Mouse (Mus musculus): ENCODE data around the gene Myg1. TPM values are rescaled to one million over a fixed set of nuclear protein-coding genes. Genes with fewer than 3 reads are reported as not detected.

Gene Myg1
- polyA plus RNA-seq, 1 experiment from 2014 or later: 48.3 TPM

DNA sequence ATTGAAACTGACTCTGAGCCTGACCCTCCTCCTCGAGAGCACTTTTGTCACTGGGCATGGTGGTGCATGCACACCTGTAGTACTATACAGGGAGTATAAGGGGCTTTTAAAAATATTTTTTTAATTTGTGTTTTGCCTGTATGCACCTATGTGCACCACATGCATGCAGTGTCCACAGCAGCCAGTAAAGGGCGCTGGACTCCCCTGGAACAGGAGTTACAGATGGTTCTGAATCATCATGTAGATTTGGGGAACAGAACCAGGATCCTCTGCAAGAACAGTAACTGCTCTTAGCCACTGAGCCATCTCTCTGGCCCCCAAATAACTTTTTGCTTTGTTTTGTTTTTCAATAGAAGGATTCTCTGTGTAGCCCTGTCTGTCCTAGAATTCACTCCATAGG lies 20.7 kb downstream of the Myg1 start:
- peaks cover 10% of the 10 kb centered on the region for H3K4me1 ChIP-seq (ENCODE audit: insufficient read depth, low read depth, low read length)
- no peak overlapping the region for H3K27ac ChIP-seq (ENCODE audit: low read length)
- no peak overlapping the region for H3K4me2 ChIP-seq (replicated peaks; ENCODE audit: low read depth, low read length)
- DNase-seq (ENCODE audit: low spot score) (no peak), ATAC-seq (no peak)
- 58% methylated on average over 2 of the region's 2 CpGs for WGBS
- no peak overlapping the region for H3K9ac ChIP-seq (replicated peaks; ENCODE audit: low read depth)
- H3K27me3 ChIP-seq (replicated peaks; ENCODE audit: insufficient read depth, low read length): no peaks in the 10 kb centered on the region; the same call in 1 of the 2 replicates
- no peaks in the 10 kb centered on the region for H3K36me3 ChIP-seq (ENCODE audit: insufficient read depth, low read length)
- TF ChIP-seq EP300 (IDR thresholded peaks at IDR 0.05) (no peak), CTCF (IDR thresholded peaks at IDR 0.05) (peak; percentile 52)
- H3K4me3 ChIP-seq (ENCODE audit: low read depth, low read length): no peak overlapping the region
- no peaks in the 10 kb centered on the region for H3K9me3 ChIP-seq (ENCODE audit: low read length)

DNA sequence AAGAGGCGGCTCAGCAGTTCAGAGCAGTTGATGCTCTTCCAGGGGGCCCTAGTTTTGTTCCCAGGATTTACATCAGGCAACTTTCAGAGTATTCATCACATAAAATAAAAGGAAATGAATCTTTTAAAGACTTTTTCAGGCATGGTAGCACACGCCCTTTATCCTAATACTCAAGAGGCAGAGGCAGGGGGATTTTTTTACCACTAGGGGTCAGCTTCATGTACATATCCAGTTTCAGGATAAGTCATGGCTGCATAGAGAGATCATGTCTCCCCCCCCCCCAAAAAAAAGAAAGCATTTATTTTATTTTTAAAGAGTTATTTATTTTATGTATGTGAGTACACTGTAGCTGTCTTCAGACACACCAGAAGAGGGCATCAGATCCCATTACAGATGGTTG lies 22.5 kb downstream of the Myg1 start:
- Histone ChIP-seq H3K36me3 (ENCODE audit: insufficient read depth, low read length) (no peaks in the 10 kb centered on the region), H3K4me2 (replicated peaks; ENCODE audit: low read depth, low read length) (no peak overlapping the region), H3K27ac (ENCODE audit: low read length) (no peak overlapping the region), H3K4me1 (ENCODE audit: insufficient read depth, low read depth, low read length) (peaks cover 10% of the 10 kb centered on the region), H3K27me3 (replicated peaks; ENCODE audit: insufficient read depth, low read length) (peaks cover 8% of the 10 kb centered on the region; the same call in 1 of the 2 replicates), H3K9me3 (ENCODE audit: low read length) (no peaks in the 10 kb centered on the region), H3K4me3 (ENCODE audit: low read depth, low read length) (no peak overlapping the region), H3K9ac (replicated peaks; ENCODE audit: low read depth) (no peak overlapping the region)
- TF ChIP-seq CTCF (IDR thresholded peaks at IDR 0.05) (peak; percentile 34), EP300 (IDR thresholded peaks at IDR 0.05) (no peak)
- DNase-seq (ENCODE audit: low spot score) (no peak), ATAC-seq (no peak)
- 81% methylated on average over 2 of the region's 2 CpGs for WGBS

DNA sequence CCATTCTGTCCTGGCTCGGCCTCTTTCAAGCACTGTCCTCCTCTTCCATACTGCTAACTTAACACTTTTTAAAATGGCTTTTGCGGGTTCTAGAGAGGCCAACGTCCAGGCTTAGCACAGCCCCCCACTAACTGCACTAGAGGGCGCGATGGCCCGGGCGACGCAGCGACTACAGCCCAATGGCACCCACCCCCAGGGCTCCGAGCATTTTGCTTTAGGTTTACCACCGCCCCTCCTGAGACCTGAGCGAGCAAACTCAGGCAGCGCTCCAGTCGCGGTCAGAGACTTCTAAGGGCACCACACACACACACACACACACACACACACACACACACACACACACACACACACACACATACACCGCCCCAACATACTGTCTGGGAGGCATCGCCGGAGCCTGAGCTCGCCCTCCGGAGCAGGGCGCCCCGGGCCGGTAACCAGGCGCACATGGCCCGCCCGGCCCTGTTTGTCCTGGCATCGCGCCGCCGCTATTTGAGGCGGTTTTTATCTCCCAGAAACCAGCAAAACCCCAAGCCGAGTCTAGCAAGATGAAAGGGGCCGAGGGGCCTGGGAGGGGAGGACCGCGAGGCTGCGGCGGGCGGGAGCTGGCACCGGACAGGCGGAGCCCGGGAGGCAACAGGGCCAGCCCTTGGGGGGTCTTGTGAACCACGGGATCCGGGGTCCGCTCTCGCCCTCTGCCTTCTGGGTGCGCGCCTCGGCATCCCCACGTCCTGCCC lies 23.8 kb downstream of the Myg1 start:
- no peak for TF ChIP-seq EP300 (IDR thresholded peaks at IDR 0.05)
- peak; percentile 61 for TF ChIP-seq CTCF (IDR thresholded peaks at IDR 0.05)
- no peaks in the 10 kb centered on the region for H3K9me3 ChIP-seq (ENCODE audit: low read length)
- peak overlapping the region; percentile 49 for H3K4me3 ChIP-seq (ENCODE audit: low read depth, low read length)
- under 1% methylated on average over 43 of the region's 49 CpGs for WGBS
- H3K9ac ChIP-seq (replicated peaks; ENCODE audit: low read depth): peak overlapping the region; percentile 60
- peaks cover 9% of the 10 kb centered on the region; the same call in 1 of the 2 replicates for H3K27me3 ChIP-seq (replicated peaks; ENCODE audit: insufficient read depth, low read length)
- peak; percentile 44 for DNase-seq (ENCODE audit: low spot score)
- H3K4me2 ChIP-seq (replicated peaks; ENCODE audit: low read depth, low read length): peak overlapping the region; percentile 95
- ATAC-seq: peak; percentile 39
- no peaks in the 10 kb centered on the region for H3K36me3 ChIP-seq (ENCODE audit: insufficient read depth, low read length)
- H3K4me1 ChIP-seq (ENCODE audit: insufficient read depth, low read depth, low read length): peaks cover 7% of the 10 kb centered on the region
- 0 out of 2 replicates have a peak overlapping the region, but pooled peaks have one; percentile 5 for H3K27ac ChIP-seq (ENCODE audit: low read length)

DNA sequence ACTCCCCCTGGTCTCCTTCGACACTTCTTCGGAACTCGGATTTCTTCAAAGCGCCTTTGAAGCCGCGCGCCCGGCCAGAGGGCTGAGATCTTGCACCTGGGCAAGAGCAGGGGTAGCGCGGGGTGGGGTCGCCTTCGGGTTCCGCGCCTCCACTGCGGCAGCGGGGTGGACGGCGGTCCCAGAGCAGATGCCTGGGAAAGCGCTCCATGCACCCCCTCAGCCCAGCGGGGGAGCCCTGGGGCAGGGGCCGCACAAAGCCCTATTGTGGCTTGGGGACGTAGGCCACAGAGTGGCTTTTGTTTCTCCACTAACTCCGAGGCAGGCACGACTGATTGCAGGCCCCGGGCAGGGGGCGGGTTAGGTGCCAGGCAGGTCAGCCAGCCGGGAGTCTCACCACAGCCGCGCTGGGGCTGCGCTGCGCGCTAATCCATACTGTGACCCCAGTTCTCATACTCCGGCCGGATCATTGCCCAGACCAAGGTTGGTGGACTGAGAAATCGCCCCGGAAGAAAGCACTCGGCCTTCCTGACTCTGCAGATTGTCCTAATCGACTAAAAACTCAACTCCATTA lies 24.4 kb downstream of the Myg1 start:
- Histone ChIP-seq H3K9ac (replicated peaks; ENCODE audit: low read depth) (peak overlapping the region; percentile 60), H3K9me3 (ENCODE audit: low read length) (no peaks in the 10 kb centered on the region), H3K4me1 (ENCODE audit: insufficient read depth, low read depth, low read length) (peaks cover 7% of the 10 kb centered on the region), H3K4me3 (ENCODE audit: low read depth, low read length) (peak overlapping the region; percentile 49), H3K4me2 (replicated peaks; ENCODE audit: low read depth, low read length) (peak overlapping the region; percentile 95), H3K36me3 (ENCODE audit: insufficient read depth, low read length) (no peaks in the 10 kb centered on the region), H3K27me3 (replicated peaks; ENCODE audit: insufficient read depth, low read length) (peaks cover 9% of the 10 kb centered on the region; the same call in 1 of the 2 replicates), H3K27ac (ENCODE audit: low read length) (no peak overlapping the region)
- ATAC-seq (peak; percentile 22; the same call in 1 of the 2 replicates), DNase-seq (ENCODE audit: low spot score) (no peak)
- WGBS: 6% methylated on average over 37 of the region's 38 CpGs
- TF ChIP-seq CTCF (IDR thresholded peaks at IDR 0.05) (no peak), EP300 (IDR thresholded peaks at IDR 0.05) (no peak)

DNA sequence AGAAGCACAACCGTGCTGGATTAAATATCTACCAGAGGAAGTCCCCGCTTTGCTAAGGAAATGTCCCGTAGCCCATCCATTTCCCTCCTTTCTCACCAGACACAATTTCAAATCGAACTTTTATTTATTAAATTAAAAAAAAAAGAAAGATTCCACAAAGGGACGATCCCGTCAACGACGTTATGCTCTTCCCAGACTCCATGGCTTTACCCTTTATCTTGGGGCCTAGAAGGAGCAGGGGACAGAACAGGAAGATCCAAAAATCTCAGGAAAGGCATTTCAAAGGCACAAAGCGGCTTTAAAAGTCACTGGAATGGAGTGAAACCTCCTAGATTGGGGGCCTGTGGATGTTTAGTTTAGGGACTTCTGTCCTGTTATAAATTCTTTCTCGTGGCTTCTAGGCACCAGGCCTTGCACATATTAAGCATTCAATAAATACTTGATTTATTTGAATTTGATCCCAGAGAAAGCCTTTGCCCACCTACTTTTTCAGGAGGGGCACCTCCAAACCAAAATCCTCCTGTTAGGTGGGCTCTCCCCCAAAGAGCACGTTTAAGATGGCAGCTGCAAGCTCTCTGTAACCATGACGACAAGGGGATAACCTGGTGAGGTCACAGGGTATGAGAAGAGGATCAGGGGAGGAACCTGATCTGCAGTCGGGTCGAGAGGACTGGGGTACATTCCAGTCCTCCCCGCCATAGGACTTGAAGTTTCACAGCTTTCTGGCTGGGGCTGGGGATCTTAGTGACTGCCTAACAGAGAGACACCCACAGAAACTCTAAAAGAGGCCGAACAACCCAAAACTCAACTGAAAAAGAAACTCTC lies 25.2 kb downstream of the Myg1 start:
- ATAC-seq (no peak), DNase-seq (ENCODE audit: low spot score) (no peak)
- H3K4me1 ChIP-seq (ENCODE audit: insufficient read depth, low read depth, low read length): peaks cover 7% of the 10 kb centered on the region
- no peak overlapping the region for H3K27ac ChIP-seq (ENCODE audit: low read length)
- H3K27me3 ChIP-seq (replicated peaks; ENCODE audit: insufficient read depth, low read length): peaks cover 9% of the 10 kb centered on the region; the same call in 1 of the 2 replicates
- H3K4me2 ChIP-seq (replicated peaks; ENCODE audit: low read depth, low read length): peak overlapping the region; percentile 95; the same call in 1 of the 2 replicates
- TF ChIP-seq EP300 (IDR thresholded peaks at IDR 0.05) (no peak), CTCF (IDR thresholded peaks at IDR 0.05) (no peak)
- no peaks in the 10 kb centered on the region for H3K9me3 ChIP-seq (ENCODE audit: low read length)
- H3K4me3 ChIP-seq (ENCODE audit: low read depth, low read length): no peak overlapping the region
- H3K9ac ChIP-seq (replicated peaks; ENCODE audit: low read depth): no peak overlapping the region
- 55% methylated on average over 16 of the region's 16 CpGs for WGBS
- H3K36me3 ChIP-seq (ENCODE audit: insufficient read depth, low read length): no peaks in the 10 kb centered on the region

DNA sequence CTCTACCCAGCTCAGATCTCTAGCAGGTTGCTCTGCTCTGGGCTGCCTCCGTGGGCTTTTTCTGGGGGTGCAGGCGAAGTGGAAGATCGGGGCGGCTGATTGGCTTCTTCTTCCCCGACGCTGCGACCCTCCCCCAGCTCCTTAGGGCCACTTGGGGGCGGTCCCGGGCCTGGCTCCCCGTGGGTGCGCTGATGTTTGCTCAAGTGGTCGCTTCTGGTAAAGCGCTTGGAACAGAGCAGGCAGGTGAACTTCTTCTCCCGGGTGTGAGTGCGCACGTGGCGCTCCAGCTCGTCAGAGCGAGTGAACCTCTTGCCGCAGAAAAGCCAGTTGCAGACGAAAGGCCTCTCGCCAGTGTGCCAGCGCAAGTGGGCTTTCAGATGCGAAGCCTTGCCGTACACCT lies 26.6 kb downstream of the Myg1 start:
- H3K4me3 ChIP-seq (ENCODE audit: low read depth, low read length): no peak overlapping the region
- DNase-seq (ENCODE audit: low spot score) (no peak), ATAC-seq (no peak)
- no peak overlapping the region for H3K27ac ChIP-seq (ENCODE audit: low read length)
- H3K4me2 ChIP-seq (replicated peaks; ENCODE audit: low read depth, low read length): peak overlapping the region; percentile 17; the same call in 1 of the 2 replicates
- WGBS: 6% methylated on average over 24 of the region's 25 CpGs
- H3K36me3 ChIP-seq (ENCODE audit: insufficient read depth, low read length): no peaks in the 10 kb centered on the region
- H3K9ac ChIP-seq (replicated peaks; ENCODE audit: low read depth): no peak overlapping the region
- H3K27me3 ChIP-seq (replicated peaks; ENCODE audit: insufficient read depth, low read length): peaks cover 11% of the 10 kb centered on the region; the same call in 1 of the 2 replicates
- TF ChIP-seq EP300 (IDR thresholded peaks at IDR 0.05): no peak
- no peak for TF ChIP-seq CTCF (IDR thresholded peaks at IDR 0.05)
- no peaks in the 10 kb centered on the region for H3K9me3 ChIP-seq (ENCODE audit: low read length)
- H3K4me1 ChIP-seq (ENCODE audit: insufficient read depth, low read depth, low read length): peaks cover 11% of the 10 kb centered on the region
